Mouse (Mus musculus) testis, postnatal 10 days (tissue): Measurements from ENCODE around the gene Smg9.
"Not testable (repeated sequence)": the region's sequence is repeated elsewhere in the genome, so short reads cannot be mapped to it uniquely, and the experiment has no call there.

Experiments used
- DNase-seq: peaks from one replicate; pipeline ENCODE4 v3.0.0; 2021; ENCODE audit warnings: low spot score

The Smg9 gene

GRCm38 (mm10) chr7:24377091-24377865, 22.1 kb upstream of the Smg9 start:
- peak; percentile 72 for DNase-seq

GRCm38 (mm10) chr7:24378049-24378701, 21.2 kb upstream of the Smg9 start:
- DNase-seq: no peak

GRCm38 (mm10) chr7:24379934-24380333, 19.5 kb upstream of the Smg9 start:
- DNase-seq: no peak

- DNase-seq: no peak
These were observed 19.0 kb upstream of the Smg9 start for GRCm38 (mm10) chr7:24380370-24380769.

GRCm38 (mm10) chr7:24382730-24383372, 16.6 kb upstream of the Smg9 start:
- DNase-seq: no peak

- DNase-seq: no peak
These were observed 15.3 kb upstream of the Smg9 start for GRCm38 (mm10) chr7:24384070-24384469.

- peak; percentile 89 for DNase-seq
These were observed 14.6 kb upstream of the Smg9 start for GRCm38 (mm10) chr7:24384827-24385226.

GRCm38 (mm10) chr7:24387059-24387556, 12.3 kb upstream of the Smg9 start:
- no peak for DNase-seq

GRCm38 (mm10) chr7:24389516-24390187, 9.8 kb upstream of the Smg9 start:
- no peak for DNase-seq

- no peak for DNase-seq
These were observed 8.9 kb upstream of the Smg9 start for GRCm38 (mm10) chr7:24390512-24390911.

- DNase-seq: no peak
These were observed 8.3 kb upstream of the Smg9 start for GRCm38 (mm10) chr7:24391077-24391476.

GRCm38 (mm10) chr7:24391687-24392086, 7.7 kb upstream of the Smg9 start:
- no peak for DNase-seq

- no peak for DNase-seq
These were observed 5.4 kb upstream of the Smg9 start for GRCm38 (mm10) chr7:24394054-24394453.

- DNase-seq: no peak
These were observed 4.8 kb upstream of the Smg9 start for GRCm38 (mm10) chr7:24394475-24395161.

GRCm38 (mm10) chr7:24396832-24397231, 2.6 kb upstream of the Smg9 start:
- no peak for DNase-seq

- DNase-seq: no peak
These were observed 980 bp upstream of the Smg9 start for GRCm38 (mm10) chr7:24398364-24398913.

GRCm38 (mm10) chr7:24400082-24400452, 648 bp downstream of the Smg9 start:
- no peak for DNase-seq

GRCm38 (mm10) chr7:24400489-24400888, 1.1 kb downstream of the Smg9 start:
- DNase-seq: not testable (repeated sequence)

GRCm38 (mm10) chr7:24402851-24403250, 3.4 kb downstream of the Smg9 start:
- DNase-seq: no peak

- DNase-seq: no peak
These were observed 6.2 kb downstream of the Smg9 start for GRCm38 (mm10) chr7:24405649-24406048.

GRCm38 (mm10) chr7:24406528-24407344, 7.3 kb downstream of the Smg9 start:
- peak; percentile 82 for DNase-seq
